Mouse (Mus musculus) gastrocnemius, adult 8-10 months (tissue): ENCODE measurements around the gene Itga2b. TPM values are rescaled to one million over a fixed set of nuclear protein-coding genes. Genes with fewer than 3 reads are reported as not detected.

Experiments used
- DNase-seq, 2 experiments: peaks; one replicate each; pipeline ENCODE4 v3.0.0; 2022; ENCODE audit warnings: low spot score in 2 of 2
- total RNA-seq, 4 experiments: library from RNA; stranded (reverse); gene quantifications; 2 replicates each; pipeline ENCODE4 v1.2.4; 2022

Itga2b gene
- total RNA-seq, 4 experiments from 2014 or later = 0.63 to 2.0 (median 0.72) TPM; not detected in 1

DNA sequence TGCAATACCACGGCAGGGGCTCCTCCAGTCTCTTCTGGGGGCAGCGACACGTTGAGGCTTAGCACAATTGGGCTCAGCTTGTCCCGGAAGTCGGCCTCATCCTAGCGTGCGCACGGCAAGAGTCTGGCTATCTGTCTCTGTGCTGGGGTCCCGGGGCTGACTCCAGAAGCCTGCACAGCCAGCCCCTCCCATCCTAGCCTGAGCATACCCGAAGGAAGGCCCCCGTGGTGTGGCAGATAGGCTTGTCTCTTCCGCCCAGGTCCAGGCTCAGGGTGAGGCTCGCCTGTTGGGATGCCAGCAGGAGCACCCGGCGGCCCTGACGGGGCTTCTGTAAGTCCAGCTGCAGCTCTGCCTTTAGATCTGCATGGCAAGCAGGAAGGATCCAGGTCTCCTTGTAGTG, 9.4 kb downstream of the Itga2b start:
- DNase-seq = no peak

DNA sequence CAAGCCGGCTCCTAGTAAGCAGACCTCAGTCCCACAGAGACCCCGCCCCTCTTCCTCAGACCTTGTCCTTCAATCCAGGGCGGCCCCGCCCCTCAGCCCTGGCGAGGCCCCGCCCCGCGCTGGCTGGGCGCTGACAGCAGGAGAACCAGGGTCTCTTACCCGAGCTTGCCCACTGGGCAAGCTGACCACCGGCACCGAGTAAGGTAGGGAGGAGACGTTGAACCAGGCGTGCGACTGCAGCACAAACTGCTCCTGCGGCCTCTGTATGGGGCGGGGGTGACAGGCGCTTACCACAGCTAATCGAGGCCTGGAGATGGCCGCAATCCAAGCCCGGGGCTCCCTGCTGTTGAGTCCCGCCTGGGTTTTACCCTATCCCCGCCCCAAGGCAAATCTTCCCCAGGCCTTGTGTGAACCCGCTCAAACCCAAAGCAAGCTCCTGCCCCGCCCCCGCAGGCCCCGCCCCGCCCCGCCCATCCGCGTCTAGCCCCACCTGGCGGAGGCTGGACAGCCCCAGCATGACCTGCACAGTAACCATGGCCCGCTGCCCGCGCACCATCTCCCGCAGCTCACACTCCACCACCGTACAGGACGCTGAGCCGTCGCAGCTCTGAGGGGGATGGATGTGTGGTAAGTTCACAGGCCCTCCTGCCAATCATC, 14.1 kb downstream of the Itga2b start:
- DNase-seq = peak; percentile 46 to 64

DNA sequence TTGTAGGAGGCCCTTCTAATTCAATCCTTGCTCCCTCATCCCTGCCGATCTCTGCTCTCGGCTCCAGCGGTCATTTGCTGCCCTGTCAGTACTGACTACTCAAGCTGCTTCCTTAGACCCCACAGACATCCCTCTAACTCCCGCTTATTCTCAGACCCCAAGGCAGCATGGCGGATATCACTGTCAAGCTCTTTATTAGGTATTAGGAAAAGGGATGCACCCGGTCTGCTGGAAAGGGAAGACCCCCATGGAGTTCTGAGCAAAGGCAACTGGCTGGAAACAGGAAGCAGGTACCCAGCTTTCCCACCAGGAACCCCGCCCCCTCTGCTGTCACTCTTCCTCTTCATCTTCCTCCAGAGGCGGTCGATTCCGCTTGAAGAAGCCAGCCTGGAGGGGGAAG, 16.8 kb downstream of the Itga2b start:
- no peak for DNase-seq

DNA sequence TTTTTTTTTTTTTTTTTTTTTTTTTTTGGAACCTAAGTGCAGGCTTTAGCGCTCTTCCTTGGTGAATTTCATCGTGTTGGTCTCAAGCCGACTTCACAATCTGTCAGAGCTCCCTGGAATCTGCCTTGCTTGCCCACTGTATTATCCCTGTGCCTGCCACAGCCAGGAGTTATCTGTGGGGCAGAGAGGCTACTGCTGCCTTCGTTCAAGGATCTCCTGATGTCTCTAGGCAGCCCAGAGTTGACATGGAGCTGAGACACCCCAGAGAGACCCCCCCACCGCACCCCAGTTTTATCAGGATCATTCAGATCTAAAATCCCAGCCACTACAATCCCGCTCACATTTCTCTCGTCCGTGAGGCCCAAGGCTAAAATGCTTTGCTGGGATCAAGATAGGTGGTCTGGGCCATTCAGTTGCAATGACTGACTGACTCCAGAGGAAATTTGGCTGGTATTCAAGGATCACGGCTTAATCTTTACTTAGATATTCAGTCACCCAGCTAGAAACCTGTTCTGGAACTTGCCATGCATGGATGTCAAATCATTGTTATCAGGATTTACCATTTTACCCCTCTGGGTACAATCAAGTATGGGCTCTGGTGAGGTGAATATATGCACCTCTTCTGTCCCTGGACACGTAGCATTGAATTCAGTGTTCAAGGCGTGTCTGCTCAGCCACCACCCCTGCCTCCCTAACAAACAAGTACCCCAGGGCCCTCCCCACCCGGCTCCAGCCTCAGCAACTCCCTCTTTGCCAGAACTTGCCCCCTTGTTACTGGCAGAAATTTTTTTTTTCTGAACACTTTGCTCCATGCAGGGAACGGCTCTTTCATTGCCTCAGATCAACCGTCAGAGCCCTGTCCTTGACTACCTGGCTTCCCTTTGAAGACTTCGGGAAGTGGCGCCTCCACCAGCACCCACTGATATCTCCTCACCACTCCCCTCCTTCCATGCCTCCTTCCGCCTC, 20.6 kb downstream of the Itga2b start:
- no peak for DNase-seq

DNA sequence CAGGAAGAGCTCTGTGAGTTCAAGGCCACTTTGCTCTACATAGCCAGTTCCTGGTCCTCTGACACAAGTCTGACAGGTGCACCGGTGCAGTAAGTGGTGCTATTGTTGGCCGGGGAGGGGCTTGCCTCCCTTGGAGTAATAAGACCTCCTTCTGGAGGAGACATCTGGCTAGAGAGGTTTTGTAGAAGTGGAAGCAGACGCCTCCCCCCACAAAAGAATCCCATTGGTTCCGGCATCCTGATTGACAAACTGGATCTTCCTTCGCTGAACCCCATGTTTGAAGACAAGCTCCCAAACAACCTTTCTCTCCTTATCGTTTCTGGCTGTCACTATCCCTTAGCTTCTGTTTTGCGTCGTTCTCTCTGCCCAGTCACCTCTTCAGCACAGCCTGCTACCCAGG, 21.6 kb downstream of the Itga2b start:
- DNase-seq = no peak

DNA sequence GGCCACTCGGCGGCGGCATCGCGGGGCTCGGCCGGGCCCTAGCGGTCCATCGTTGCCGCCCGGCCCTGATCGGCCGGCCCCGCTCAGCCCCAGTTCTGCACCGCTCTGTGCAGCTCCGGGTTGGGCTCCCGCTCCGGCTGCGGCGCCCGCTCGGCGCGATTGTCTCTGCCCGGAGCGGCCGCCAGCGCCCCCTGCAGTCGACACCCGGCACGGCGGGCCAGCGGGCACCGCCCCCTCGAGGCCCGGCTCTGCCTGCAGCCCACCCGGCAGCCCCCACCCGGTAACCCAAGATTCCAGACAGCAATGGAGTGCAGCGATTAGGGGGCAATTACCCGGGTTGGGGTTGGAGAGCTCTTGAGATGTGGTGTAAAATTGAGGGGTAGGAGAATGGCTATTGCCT, 22.4 kb downstream of the Itga2b start, which contains the start of gene Fam171a2:
TSS of gene Fam171a2 (minus strand) at position 186 of the 400 bp plus-strand sequence.
- peak in 1 of 2 experiments; percentile 40 for DNase-seq

DNA sequence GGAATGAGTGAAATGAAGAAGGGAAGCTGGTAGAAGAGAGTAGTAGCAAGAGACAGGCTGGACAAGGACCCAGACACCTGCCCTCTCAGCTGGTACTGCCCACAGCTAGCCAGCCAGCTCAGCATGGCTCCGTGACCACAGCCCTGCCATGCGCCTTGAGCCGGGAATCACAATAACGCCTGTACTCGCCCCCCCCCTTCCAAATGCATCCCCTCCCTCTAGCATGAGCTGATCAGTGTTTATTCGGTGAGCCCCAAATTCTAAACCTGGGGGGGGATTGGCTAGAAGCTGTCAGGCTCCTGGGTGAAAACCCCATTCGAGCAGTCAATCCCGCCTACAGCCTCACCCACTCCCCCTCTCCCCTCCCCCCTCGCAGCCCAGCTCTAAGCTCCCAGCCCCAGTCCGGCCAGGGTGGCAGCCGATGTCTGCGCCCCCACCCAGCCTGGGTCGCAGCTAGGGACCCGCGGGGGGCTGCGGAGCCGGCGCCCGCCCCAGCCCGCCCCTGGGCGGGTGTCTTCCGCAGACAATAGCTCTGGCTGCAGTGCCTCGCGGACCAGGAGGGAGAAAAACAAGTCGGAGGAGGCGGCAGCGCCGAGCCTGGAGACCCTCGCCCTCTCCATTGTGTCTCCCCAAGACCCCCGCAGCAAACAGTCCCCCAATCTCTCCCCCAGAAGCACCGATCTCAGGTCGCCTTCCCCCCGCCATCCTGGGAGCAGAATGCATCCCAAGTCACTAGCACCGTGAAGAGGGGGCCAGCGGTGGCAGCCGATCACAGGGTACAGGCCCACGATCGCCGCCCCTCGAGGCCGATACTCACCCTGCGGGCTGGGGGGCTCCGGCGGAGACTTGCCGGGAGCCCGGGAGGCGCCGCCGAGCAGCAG, 23.1 kb downstream of the Itga2b start:
- DNase-seq = no peak

DNA sequence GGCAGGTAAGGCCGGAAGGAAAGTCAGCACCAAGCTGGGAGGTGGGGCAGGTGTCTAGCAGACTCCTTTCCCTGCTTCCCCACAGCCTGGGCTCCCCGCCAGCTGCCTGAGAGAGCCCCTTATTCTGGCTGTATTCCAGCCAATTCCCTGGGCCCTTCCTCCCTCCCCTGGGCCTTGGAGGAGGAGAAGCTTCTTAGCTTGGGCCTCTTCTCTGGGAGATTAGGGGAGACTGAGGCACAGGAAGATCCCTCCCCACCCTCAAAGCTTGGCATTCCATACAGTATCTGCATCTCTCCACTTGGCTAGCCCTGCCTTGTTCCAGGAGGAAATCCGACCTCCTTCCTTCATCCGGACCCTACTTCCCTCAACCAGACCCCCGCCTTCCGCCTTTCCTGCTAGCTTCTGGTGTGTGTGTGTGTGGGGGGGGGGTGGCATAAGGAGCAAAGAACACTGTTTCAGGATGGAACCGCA, 24.0 kb downstream of the Itga2b start:
- no peak for DNase-seq

DNA sequence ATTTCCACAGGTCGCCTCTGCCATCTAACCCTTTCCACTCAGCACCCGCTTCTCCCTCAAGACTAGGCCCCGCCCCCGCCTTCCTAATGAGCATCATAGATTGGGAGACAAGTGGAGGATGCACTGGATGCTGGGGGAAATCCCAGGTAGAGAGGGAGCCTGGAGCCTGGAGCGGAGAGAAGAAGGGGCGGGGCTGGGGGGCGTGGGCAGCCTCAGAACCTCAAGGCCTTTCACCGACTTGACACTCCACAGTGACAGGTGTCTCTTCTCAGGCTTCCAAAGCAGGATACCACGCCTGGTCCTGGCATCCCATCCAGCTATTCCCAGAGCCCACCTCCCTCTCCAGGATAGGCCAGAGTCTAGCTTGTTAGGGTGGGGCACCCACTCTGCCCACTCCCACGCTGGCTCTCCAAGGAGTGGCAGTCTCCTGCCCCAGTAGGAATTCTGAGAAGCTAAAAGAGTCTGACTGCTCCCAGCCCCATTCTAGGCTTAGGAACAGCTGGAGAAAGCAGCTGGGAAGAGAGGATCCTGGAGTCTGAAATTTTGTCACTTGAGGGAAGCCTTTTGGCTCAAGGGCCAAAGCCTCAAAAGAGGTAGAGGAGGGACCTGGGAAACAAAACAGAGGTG, 24.5 kb downstream of the Itga2b start:
- no peak for DNase-seq

DNA sequence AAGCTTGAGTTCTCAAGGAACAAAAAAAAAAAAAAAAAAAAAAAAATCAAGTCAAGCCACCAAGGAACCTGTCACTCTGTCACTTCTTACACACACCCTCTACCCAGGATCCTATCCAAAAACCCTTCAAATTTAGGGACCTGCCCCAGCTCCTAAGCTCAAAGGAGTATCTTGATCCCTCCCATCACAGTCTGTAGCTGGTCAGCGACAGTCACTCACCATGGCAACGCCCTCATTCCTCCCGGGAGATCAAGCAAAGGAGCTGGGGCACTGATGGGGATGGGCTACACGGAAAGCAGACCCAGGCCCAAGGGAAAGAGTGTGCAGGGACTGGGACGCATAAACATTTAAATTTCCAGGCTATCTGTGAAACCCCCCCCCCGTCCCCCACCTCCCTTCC, 25.1 kb downstream of the Itga2b start:
- DNase-seq = no peak

DNA sequence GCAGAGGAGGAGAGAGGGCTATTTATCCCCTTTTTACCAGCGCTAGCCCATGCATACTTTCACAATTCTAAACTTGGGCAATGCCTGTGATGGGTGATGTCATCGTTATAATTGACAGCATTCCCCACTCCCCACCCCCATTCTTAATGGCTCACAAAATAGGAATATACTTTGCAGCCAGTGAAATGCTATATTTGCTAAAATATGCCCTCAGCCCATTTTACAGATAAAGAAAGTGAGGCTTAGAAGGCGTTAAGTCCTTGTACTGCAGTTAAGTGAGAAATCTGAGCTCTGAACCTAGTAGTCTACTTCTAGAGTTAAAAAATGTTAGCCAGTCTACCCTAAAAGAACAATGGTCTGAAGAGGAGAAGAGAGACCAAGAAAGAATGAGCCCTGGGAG, 25.6 kb downstream of the Itga2b start:
- no peak for DNase-seq

DNA sequence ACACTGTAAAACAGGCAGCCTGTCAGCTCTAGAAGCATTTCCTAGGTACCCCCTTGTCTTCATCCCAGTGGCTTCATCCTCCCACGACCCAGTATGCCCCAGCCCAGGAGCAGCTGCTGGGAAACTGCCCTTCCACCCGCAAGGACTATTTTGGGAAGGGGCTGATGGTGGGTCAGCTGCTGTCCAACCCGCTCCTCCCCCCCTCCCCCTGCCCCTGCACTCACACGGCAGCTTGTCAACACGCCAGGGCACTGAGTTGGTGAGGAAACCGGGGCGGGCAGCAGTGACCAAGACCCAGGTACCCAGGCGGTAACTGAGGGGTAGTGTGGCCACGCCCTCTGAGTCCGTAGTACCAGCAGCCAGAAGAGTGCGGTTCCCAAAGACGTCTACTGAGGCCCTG, 26.2 kb downstream of the Itga2b start:
- DNase-seq = no peak

DNA sequence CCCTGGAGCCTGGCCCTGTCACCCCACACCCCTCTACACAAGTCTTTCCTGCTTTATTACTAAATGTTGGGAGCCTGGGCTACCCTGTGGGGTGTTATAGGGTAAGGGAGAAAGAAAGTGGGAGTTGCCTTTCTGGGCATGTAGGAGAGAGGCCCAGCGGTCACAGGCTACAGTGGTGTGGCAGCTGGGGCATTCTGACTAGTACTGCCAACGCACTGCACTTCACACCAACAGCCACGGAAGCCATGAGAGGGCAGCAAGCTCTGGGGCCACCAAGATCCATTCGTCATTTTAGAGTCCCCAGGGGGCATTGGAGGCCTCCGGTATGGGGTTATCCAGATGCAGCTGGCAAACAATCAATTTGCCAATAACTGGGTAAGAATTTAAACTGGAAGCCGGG, 27.8 kb downstream of the Itga2b start:
- DNase-seq = no peak

DNA sequence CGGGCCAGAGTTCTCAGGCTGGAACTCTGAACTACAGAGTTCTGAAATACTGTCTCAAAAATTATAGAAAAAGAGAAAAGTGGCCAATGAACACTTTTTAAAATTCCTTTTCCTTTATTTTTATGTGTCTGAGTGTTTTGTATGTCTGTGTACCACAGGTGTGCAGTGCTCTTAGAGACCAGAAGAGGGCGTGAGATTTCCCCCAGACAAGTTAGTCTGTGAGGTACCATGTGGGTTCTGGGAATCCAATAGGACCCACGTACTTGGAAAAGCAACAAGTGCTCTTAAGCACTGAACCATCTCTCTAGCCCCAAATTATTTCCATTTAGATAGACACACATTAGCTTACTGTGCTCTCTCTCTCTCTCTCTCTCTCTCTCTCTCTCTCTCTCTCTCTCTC, 28.5 kb downstream of the Itga2b start:
- no peak for DNase-seq

DNA sequence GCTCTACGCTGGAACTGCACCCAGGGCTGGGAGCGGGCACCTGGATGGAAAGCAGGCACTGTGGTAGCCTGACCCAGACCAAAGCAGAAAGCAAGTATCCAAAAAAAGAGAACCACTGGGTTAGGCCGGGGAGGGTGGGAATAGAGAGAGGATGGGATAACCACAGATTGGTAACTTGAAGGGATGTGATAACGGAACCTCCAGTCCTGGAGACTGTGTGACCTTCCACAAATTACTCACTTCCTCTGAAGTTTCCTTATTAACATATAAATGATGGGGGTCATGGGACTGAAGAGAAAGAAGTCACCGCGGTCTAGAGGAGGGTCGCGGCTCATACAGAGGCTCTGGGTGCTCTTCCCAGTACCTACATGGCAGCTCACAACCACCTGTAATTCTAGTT, 29.7 kb downstream of the Itga2b start:
- DNase-seq = no peak

DNA sequence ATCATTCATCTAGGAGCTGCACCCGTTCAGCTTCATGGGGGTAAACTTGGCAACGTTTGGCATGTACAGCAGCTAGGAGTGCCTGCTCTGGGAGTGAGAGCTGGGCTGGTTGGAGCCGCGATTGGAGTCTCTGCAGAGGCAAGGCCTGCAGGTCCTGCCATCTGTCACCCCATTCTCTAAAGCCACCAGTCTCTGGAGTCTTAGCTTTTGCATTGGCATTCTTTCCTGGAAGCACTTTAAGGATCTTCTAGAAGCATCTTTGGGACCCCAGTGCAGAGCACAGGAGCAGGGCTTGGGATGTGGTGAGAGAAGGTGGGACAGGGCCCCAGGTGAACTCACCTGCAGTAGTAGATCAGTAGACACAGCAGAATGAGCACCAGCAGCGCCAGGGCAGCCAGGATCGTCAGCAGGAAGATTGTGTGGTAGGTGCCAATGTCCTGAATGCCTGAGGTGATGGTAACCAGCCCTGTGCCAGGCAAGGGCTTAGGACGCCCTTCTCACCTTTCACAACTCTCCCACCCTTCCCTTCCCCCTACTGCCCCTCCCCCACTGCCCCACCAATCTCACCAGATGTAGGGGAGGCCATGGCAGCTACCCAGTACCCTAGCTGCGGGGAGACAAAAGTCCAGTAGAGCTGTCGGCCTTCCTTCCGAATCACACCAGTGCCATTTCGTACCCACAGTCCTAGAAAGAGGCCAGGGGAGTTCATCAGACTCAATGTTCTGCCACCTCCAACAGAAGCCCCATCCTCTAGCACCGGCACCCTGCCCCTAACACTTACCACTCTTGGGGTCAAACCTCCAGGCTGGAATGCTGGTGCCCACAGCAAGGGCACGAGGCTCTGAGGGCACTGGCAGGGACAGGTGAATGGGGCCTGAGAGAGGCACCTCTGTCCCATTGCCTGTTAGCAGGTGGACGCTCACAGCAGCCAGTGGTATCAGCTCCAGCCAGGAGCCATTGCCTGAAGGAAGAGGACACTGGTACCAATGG, 30.5 kb downstream of the Itga2b start:
- no peak for DNase-seq

DNA sequence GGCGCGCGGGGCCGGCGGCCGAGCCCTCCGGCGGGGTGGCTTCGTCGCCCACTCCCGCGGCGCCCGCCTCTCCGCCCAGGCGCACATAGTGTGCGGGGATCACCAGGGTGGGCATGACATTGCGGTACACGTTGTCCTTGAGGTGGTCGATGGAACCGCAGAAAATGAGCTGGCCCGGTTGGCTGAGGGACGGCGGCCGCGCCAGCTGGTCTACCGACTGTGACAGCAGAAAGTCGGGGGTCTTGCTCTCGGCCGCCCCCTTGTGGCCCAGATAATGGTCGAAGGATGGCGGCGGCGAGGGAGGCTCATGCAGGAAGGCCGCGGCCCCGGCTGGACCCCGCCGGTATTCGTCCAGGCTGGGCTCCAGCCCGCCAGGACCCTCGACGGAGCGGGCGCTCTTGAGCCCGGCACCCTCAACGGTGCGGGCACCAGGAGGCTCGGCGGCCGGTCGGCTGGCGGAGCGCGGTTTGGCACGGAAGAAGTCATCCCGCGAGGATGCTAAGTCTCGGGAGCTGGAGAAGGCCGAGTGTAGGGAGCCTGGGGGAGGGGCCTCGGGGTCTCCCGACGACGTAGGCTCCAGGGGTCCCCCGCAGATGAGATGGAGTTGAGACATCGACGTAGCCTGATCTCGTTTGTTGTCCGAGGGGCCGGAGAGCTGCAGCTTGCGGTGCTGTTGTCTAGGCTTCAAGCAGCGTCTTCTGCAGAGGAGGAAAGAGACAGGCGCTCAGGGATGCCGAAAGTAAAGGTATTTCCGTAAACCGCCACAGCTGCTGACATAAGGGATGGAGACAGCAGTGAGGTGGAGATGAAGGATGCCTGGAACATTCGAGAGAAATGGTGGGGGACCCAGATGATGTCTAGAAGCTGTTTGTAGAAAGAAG, 31.5 kb downstream of the Itga2b start:
- DNase-seq = peak; percentile 70 to 75

DNA sequence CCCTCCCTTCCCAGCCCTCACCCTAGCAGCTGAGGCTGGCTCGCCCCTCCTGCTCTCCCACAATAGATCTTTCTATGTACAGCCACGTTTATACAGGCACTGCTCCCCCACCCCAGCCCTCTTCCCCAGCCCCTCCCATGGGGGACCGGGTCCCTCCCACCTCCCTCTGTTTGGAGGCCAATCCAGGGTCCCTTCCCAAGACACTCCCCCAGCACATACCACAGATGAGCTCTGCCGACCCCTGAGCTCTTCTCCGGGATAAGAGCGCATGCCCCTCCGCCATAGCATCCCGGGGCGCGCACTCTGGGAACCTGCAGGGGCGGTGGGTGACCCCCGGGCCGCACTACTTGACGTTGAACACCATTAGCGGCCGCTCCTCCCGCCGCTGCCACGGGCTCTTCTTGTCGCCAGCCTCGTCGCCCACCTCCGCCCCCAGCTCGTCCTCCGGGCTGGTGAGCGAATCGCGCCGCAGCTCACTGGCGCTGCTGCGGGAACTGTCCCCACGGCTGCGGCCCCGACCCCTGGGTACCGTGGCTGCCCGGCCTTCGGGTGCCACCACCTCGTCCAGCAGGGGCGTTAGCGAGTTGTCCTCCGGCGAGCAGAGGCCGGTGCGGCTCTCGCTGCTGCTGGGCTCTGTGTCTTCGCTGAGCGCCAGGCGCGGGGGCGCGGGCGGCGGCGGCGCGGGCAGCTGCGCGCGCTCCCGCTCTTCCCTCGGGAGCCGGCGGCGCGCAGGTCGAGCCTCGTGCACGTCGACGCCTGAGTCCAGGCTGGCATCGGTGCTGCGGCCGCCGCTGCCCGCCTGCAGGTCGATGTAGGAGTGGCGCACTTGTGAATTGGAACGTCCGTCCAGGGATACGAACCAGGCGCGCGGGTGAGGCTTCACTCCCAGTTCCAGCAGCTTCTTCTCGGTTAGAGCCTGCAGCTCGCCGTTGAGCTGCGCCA, 32.5 kb downstream of the Itga2b start:
- DNase-seq = peak; percentile 40 to 58
